Mouse (Mus musculus) frontal cortex, postnatal 14 days (tissue): Measurements from ENCODE around the gene Nwd1.

Source experiments
- DNase-seq, 2 experiments: peaks; one replicate each; pipeline ENCODE4 v3.0.0; 2022; ENCODE audit warnings: low spot score in 2 of 2

Nwd1 gene

DNA sequence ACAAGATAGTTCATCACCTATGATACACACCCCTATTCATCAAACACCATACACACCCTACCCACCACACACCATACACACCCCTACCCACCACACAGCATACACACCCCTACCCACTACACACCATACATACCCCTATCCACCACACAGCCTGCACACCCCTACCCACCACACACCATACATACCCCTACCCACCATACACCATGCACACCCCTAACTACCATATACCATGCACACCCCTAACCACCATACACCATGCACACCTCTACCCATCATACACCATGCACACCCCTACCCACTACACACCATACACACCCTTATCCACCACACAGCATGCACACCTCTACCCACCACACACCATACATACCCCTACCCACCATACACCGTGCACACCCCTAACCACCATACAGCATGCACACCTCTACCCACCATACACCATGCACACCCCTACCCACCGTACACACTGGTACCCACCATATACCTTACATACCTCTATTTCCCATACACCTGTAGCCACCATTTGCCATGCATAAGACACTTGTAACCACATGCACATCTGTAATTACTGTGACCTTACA lies 51.9 kb downstream of the Nwd1 start:
- no peak for DNase-seq

DNA sequence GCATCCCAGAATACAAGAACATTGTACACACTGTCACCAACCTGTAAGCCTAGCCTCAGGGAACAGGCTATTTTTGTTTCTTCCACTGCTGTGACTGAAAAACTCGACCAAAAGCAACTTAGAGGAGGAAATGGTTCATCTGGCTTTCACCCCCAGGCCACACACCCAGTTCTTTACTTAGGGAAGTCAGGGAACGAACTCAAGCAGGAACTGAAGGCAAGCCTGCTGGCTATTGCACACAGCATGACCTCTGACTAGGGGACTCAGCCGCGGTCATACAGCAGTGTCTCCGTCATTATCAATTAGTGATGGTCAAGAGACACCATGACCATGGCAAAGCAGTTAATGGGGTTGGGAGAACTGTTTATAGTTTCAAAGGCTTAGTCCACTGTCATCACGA lies 66.1 kb downstream of the Nwd1 start:
- no peak for DNase-seq

DNA sequence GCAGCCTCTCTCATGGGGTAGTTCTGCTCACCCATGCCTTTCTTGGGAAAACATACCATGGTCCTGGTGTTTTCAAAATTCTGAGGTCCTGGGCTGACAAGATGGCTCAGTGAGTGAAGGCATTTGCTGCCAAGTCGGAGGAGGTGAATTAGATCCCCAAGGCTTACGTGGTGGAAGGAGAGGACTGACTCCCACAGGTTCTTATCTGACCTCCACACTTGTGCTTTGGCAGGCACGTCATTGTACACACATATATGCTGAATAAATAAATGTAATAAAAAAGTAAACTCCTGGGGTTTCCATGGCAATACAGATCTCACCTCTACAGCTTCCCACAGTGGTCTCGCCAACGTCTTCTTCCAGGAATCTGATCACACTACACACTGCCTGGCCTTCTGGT lies 70.1 kb downstream of the Nwd1 start:
- no peak for DNase-seq

DNA sequence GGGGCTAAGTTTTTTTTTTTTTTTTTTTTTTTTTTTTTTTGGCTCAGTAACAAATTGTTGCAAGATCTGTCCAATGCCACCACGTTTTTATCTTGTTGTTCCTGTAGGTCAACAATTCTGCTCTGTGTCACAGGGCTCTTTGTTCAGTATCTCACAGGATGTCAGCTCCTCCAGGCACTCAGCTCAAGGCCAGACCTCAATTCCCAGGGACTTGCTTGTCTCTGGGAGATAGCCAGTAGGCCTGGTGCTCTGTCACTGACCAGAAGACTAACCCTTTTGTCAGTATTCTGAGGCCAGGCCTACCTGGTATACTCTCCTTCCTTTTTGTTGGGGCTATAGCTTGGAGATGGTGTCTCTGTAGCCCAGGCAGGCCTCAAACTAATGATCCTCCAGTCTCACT lies 74.0 kb downstream of the Nwd1 start:
- no peak for DNase-seq

DNA sequence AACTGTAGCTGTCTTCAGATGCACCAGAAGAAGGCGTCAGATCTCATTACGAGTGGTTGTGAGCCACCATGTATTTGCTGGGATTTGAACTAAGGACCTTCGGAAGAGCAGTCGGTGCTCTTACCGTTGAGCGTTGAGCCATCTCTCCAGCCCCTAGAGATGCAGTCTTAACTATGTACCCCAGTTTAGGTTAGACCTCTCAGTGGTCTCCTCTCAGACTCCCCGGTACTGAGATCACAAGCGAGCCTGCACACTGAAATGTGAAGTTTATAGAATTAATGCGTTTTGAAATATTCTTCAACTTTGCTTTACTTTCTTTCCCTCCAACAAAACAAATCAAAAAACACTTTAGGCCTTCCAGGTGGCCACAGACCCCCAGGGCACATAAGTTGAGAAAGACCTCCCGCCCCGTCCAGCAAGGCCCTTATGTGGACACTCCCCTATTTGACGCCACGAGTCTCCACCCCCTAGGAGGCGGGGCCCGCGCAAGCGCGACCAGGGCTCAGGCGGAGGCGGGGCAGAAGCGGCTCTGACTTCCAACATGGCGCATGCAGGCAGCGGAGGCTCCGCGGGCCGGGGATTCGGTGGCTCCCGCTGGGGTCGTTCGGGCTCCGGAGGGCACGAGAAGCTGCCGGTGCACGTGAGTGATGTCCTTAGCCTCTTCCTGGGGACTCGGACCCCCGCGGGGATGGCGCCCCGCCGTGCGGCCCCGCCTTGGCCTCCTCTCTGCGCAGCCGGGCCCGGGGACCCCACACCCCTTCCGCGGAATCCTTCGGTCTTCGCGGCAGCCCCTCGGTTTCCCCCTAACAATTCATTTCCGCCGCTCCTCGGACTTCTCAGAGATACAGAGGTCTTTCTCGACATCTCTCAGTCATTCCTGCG lies 76.5 kb downstream of the Nwd1 start, which contains the start of gene Sin3b:
Sin3b (plus strand) TSS at position 517 of the 882 bp plus-strand sequence.
- DNase-seq: peak; percentile 88 to 93

DNA sequence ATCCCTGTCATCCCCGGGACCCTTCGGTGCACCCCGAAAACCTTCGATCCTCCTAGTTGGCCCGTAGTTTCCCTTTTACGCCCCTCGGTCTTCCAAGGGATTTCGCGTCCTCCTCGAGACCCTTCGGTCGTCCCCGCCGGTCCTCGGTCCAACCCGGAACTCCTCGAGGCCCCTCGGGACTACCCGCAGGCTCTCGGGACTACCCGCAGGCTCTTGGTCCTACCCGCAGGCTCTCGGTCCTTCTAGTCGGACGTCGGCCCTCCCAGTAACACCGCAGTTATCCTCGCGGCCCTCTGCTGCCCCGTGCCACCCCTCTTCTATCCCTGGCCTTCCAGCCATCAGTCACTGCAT lies 77.1 kb downstream of the Nwd1 start:
- DNase-seq: peak in 1 of 2 experiments; percentile 14

DNA sequence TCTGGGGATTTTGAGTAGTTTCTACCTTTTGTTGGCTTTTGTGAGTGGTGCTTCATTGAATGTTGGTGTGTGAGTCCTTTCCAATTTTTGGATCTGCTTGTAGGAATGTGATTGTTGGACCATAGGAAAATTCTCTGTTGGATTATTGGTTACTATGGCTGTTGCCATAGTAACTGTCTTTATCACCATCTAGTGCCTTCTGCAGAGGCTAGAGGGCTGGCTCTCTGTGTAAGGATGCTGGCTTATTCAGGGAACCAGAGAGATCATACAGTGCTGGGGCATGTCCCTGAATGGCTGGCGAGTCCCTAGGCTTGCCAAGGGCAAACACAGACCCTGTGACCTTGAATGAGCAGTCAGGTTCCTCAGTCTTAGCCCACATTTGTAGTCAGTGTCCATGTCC lies 82.1 kb downstream of the Nwd1 start:
- DNase-seq: no peak

DNA sequence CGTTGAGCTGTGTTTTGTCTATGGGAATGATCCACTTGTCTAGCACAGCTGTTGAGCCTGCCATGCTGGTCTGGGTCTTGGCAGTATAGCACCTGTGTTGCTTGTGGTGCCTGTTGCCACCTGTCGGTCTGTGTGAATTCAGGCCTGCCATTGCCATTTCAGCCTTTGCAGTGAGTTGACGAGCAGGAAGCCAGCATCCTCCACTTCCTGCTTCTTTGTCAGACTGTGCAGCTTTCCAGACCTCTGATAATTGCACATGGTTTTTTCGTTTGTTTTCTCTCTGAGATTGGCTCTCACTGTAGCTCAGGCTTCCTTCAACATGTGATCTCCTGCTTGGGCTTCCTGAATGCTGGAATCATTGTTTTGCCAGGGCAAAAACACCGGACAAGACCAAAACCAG lies 88.5 kb downstream of the Nwd1 start:
- DNase-seq: no peak

DNA sequence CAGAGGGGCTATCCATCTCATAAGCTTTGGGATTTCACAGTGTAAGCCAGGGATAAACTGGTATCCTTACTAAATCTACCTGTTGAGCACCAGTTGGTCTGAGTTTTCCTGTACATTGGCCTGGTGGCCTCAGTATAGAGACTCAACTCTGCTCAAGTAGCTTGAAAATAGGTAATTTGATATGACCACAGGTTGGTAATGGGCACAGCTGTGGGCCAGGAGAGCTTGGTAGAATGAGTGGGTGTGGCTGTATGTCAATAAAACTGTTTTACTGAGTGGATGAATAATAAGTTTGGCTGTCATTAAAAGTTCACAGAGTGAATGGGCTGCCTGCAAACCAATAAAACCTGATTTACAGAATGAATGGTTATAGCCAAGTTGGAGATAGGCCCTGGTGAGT lies 90.4 kb downstream of the Nwd1 start:
- no peak for DNase-seq

DNA sequence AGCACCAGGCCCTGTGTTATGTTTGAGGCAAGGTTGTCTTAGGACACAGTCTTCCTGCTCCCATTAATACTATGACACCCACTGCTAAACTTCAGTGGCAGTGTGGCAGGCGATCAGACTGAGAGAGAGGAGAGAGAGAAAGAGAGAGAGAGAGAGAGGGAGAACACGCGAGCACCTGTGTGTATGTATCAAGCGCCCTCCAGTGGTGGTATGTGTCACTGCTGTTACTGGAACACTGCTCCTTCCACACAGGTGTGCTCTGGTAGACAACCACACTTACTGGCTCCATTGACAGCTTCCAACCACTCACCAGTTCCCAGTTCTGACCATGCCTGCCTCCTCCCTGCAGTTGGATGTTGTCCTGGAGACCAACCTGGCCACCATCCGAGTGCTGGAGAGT lies 99.5 kb downstream of the Nwd1 start:
- peak in 1 of 2 experiments; percentile 44 for DNase-seq

DNA sequence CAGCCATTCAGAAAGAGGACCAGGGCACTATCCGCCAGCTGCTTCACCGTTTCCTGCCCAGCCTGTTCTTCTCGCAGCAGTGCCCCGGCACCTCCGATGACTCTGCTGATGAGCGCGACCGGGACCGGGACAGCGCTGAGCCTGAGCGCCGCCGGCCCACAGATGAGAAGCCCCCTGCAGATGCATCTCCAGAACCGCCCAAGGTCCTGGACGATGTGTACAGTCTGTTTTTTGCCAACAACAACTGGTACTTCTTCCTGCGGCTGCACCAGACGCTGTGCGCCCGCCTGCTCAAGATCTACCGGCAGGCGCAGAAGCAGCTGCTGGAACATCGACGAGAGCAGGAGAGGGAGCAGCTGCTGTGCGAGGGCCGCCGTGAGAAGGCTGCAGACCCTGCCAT lies 103.3 kb downstream of the Nwd1 start:
- DNase-seq: peak in 1 of 2 experiments; percentile 2

DNA sequence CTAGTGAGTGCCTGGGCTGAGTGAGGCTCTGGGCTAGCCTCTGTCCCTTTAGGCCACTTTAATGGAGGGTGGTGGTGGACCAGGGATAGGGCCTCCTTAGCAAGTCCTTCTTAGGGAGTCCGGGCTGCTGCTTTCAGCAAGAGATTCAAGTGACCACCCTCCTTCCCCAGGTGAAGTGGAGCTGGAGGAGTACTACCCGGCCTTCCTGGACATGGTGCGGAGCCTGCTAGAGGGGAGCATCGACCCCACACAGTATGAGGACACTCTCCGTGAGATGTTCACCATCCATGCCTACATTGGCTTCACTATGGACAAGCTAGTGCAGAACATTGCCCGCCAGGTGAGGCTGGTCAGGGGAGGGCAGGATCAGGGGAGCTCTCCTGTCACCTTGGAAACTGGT lies 103.8 kb downstream of the Nwd1 start:
- peak in 1 of 2 experiments; percentile 3 for DNase-seq

DNA sequence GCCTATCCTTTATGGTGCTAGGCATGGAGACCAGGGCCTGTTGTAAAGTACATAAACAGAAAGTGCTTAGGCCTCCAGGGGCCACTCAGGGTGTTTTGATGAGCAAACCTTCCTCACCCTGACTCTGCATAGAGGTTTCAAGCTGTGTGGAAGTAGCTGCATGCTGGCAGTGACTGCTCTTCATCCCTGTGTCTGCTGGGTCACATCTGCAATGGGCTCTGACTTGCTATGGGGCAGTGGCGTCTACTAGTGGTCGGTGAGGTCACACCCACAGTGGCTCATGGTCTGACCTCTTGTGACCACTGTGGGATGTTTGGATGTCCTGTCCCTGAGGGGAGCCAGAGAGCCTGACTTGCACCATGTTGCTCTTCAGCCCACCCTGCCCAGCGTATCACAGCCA lies 104.6 kb downstream of the Nwd1 start:
- peak in 1 of 2 experiments; percentile 2 for DNase-seq

DNA sequence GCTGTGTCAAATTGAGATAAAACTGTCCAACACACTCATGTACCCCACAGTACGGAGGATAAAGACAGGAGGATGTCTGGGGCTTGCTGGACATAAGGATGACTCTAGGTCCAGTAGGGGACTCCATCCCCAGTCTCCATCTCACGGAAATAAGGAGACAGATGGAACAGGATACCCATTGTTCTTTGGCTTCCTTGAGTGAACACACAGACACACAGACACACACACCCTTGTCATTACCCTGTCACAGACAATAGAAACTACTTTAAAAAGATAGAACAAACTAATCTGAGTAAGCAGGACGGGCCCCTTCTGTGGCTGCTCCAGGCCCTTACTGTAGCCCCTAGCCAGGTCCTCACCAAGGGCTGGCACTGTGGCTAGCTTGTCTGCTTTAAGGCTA lies 105.8 kb downstream of the Nwd1 start:
- no peak for DNase-seq

DNA sequence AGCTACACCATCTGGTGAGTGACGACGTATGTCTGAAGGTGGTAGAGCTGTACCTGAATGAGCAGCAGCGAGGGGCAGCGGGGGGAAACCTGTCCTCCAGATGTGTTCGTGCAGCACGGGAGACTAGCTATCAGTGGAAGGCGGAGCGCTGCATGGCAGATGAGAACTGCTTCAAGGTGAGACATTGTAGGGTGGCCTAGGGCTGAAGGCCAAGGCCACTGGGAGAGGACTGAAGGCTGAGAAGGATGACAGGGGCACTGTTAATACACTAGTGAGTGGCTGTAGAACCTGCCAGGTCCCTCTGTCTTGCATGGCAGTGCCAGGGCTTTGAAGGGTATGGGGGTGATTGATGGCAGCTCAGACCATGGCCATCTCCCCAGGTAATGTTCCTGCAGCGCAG lies 106.7 kb downstream of the Nwd1 start:
- DNase-seq: peak in 1 of 2 experiments; percentile 3

DNA sequence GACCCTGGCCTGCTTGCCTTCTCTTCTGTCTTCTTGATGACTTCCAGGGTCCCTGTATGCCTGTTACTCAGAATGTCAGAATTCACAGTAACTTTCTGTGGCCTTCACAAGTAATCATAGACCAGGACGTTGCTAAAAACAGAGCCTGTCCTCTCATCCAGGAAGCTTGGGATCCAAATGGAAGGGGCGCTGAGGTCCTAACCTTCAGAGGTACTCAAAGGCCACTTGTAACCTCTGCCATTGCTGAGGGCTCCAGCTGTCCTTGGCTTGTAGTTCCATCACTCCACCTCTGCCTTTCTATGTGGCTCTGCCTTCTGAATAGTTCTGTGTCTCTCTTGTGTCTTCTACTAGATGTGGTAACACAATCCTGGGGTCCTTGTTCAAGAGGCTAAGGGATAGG lies 107.3 kb downstream of the Nwd1 start:
- DNase-seq: no peak

DNA sequence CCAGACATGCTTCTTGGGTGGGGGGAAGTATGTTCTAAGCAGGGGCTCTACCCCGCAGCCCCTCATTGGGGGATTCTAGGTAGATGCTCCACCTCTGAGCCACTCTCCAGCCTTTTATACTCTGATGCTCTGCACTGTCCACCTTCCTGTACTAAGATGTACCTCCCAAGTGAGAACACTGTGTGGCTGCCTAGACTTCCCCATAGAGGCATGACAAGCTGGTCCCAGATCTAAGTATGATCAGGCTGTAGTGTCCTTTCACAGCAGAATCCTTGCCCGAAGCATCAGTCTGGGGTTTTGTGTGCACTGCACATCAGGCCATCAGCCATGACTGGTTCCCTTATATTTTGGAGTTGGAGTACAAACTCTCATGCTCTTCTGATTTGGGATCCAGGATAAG lies 109.5 kb downstream of the Nwd1 start:
- peak in 1 of 2 experiments; percentile 1 for DNase-seq

DNA sequence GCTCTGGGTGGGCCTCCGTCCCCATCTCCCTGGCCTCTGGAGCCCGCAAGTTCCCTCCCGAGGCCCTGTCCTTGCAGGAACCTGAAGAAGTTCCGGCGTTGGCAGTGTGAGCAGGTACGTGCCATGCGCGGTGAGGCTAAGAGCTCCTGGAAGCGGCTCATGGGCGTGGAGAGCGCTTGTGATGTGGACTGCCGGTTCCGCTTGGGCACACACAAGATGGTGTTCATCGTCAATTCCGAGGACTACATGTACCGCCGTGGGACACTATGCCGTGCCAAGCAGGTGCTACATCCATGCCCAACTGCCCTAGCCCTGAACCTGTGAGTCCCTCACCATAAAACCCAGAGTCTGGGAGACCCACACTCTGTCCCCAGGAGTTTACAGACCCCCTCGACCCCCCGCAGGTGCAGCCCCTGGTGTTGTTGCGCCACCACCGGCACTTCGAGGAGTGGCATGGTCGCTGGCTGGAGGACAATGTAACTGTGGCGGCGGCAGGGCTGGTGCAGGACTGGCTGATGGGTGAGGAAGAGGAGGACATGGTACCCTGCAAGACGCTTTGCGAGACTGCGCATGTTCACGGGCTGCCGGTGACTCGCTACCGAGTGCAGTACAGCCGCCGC lies 110.4 kb downstream of the Nwd1 start:
- DNase-seq: peak; percentile 3 to 4

DNA sequence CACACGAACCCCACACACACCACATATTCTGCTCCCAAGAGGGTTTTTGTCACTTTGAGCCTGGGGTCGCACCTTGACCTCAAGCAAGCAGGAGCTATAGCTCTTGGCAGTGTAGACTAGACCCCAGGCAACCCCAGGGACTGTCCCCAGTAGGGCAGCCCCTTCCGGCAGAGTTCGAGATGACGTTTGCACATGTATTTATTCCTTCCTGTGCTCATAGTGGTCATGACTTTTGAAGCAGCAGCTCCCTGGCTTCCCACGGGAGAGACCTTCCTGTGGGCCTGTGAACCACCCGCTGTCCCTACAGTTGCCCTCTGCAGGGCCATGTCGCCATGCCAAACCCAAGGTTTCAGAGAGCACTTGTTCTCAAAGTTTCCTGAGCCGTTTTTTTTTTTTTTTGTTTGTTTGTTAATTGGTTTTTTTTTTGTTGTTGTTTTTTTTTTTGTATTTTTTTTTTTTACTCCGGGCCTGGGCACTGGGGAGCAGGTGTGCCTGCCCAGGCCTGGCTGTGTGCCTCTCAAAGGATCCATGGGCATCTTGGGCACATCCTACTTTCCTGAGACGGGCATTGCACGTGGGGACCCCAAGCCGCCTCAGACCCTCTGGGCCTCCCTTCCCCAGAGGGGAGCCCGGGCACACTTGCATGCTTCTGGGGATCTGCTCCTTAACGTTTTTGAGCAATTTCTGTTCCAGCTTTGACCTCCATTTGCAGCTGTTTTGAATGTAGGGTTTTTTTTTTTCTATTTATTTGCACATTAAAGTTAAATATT lies 111.1 kb downstream of the Nwd1 start:
- DNase-seq: peak; percentile 2 to 3

DNA sequence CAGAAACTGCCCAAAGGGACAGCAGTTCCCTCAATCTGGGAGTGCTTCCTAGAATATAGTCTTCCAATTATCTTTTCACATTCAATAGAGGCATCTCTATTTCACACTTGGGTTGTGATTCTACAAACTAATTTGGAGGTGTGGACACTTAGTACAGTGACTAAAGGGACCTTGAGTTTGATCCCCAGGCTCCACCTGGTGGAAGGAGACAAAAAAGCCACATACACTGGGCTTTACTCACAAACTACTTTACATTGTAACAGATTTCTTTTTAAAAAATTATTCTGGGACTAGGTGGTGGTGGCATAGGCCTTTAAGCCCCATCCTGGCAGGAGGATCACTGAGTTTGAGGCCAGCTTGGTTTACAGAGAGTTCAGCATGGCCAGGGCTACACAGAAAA lies 111.8 kb downstream of the Nwd1 start:
- peak in 1 of 2 experiments; percentile 2 for DNase-seq

DNA sequence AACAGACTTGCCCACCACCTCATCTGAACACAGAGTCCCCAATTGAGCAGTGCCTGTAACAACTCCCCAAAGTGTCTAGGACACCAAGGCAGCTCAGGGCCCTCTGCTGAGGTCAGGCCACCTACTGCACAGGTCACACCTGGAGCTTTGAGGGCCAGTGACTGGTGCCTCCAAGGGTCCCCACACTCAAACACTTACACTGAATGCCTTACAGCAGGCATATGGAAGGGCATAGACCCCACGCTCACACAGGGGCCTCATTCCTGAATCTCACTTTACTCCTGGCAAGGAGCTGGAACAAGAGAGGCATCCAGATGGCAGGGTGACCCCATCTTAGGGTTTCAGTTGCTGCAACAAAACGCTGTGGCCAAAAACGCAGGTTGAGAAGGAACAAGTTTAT lies 113.7 kb downstream of the Nwd1 start:
- no peak for DNase-seq
